25 mouse cellular contexts compared by ENCODE assay signal in genomic region chr2:43790049-43790693, GRCm38 (mm10). TPM values are rescaled to one million over a fixed set of nuclear protein-coding genes. Genes with fewer than 3 reads are reported as not detected.
DNase-seq lines count a peak whose midpoint lies in the region; ATAC-seq and TF ChIP-seq lines count a peak whose summit lies in the region.
"Had no signal": no experiment of that assay in that cellular context is flagged by ENCODE, and none has a peak within 500 bp of the region (broad histone marks: within the 10 kb centered on the region; RNA-seq: fewer than 3 reads in every experiment).

No protein-coding gene starts in this region.

- no peaks in the 10 kb centered on the region for H3K27me3 ChIP-seq in lung, embryonic 14.5 days (ENCODE audit: insufficient read depth, low read length)
- H3K27me3 ChIP-seq: embryonic facial prominence, embryonic 12.5 days; liver, embryonic 12.5 days had no signal

- DNase-seq in lung, adult 18-20 months = peak; percentile 5 to 26
- no peak for DNase-seq in lung, adult 2 months
- peak; percentile 88 for DNase-seq in lung, embryonic 14.5 days
- DNase-seq in lung, postnatal 14 days = peak; percentile 37
- DNase-seq in right cerebral cortex, postnatal 4 days = no peak
- no peak for DNase-seq in urinary bladder, postnatal 4 days (ENCODE audit: low spot score in 2 of 2)
- DNase-seq: adrenal gland, adult 8-10 months; cerebellum, adult 18-20 months; cerebellum, postnatal 14 days; gastrocnemius, postnatal 36 days; layer of hippocampus, adult 9-11 months; right cerebral cortex, postnatal 14 days; thymus, postnatal 14 days had no signal

- no peaks in the 10 kb centered on the region for H3K36me3 ChIP-seq in lung, embryonic 14.5 days (ENCODE audit: insufficient read depth)
- H3K36me3 ChIP-seq: embryonic facial prominence, embryonic 12.5 days; forebrain, embryonic 12.5 days; hindbrain, embryonic 10.5 days; limb, embryonic 13.5 days; liver, embryonic 12.5 days; midbrain, embryonic 10.5 days had no signal

- peaks cover 3% of the 10 kb centered on the region; the same call in 1 of the 2 replicates for H3K4me1 ChIP-seq in lung, adult 2 months (ENCODE audit: control insufficient read depth, insufficient read depth, low read length)
- peaks cover 8% of the 10 kb centered on the region; the same call in 1 of the 2 replicates for H3K4me1 ChIP-seq in lung, embryonic 14.5 days (ENCODE audit: insufficient read depth)

- 39% methylated on average over 6 of the region's 6 CpGs for WGBS in lung, adult 2 months
- WGBS in lung, embryonic 14.5 days = 32% methylated on average over 6 of the region's 6 CpGs

- TF ChIP-seq POLR2A in lung, adult 2 months (IDR thresholded peaks at IDR 0.05; ENCODE audit: borderline replicate concordance, extremely low read depth, low read depth, low read length) = no peak

- H3K9ac ChIP-seq in lung, embryonic 14.5 days = no peak overlapping the region
- H3K9ac ChIP-seq: embryonic facial prominence, embryonic 12.5 days; forebrain, embryonic 12.5 days; limb, embryonic 13.5 days; liver, embryonic 12.5 days had no signal

- H3K4me2 ChIP-seq in lung, embryonic 14.5 days = no peak overlapping the region
- H3K4me2 ChIP-seq: embryonic facial prominence, embryonic 12.5 days; forebrain, embryonic 12.5 days; heart, embryonic 11.5 days; limb, embryonic 13.5 days; liver, embryonic 12.5 days had no signal

- no peaks in the 10 kb centered on the region for H3K9me3 ChIP-seq in lung, embryonic 14.5 days (ENCODE audit: low read depth, low read length)
- H3K9me3 ChIP-seq: embryonic facial prominence, embryonic 12.5 days; forebrain, embryonic 12.5 days; hindbrain, embryonic 10.5 days; limb, embryonic 13.5 days; liver, embryonic 12.5 days; midbrain, embryonic 10.5 days had no signal

- peak; percentile 85 for ATAC-seq in lung, embryonic 14.5 days (ENCODE audit: insufficient read depth)
- no peak for ATAC-seq in megakaryocyte progenitor cell, adult 5-6 weeks (replicated peaks; ENCODE audit: poor library complexity)
- ATAC-seq: activated CD4-positive, CD25-positive, alpha-beta regulatory T cell, adult 4 months; intestine, postnatal 0 days; liver, embryonic 12.5 days; midbrain, embryonic 16.5 days had no signal

- H3K27ac ChIP-seq in lung, embryonic 14.5 days (ENCODE audit: low read depth) = no peak overlapping the region
- H3K27ac ChIP-seq: embryonic facial prominence, embryonic 12.5 days; forebrain, embryonic 12.5 days; hindbrain, embryonic 10.5 days; limb, embryonic 13.5 days; liver, embryonic 12.5 days; macrophage; midbrain, embryonic 10.5 days had no signal

- no peak overlapping the region for H3K4me3 ChIP-seq in lung, adult 2 months (replicated peaks; ENCODE audit: extremely low read depth, low read depth, low read length)
- H3K4me3 ChIP-seq in lung, embryonic 14.5 days (ENCODE audit: low read depth, low read length) = no peak overlapping the region
- H3K4me3 ChIP-seq: embryonic facial prominence, embryonic 12.5 days; forebrain, embryonic 12.5 days; hindbrain, embryonic 10.5 days; limb, embryonic 13.5 days; liver, embryonic 12.5 days; midbrain, embryonic 10.5 days had no signal

- TF ChIP-seq CTCF in lung, adult 2 months (IDR thresholded peaks at IDR 0.05; ENCODE audit: insufficient read depth, low read length) = no peak
- no peak for TF ChIP-seq CTCF in lung, embryonic 14.5 days (IDR thresholded peaks at IDR 0.05; ENCODE audit: low read depth)

RNA-seq across cellular contexts. Expression of gene Arhgap15, which starts 41.5 kb away (rescaled TPM):
- 1.00 and 1.8 TPM in 2 replicates for polyA plus RNA-seq in lung, adult 2 months (2012; rRNA removed)
- polyA plus RNA-seq in lung, embryonic 14.5 days (2014; fragmentation: Nextera tagmentation; extraction: Ambion mirVana) = 0.86 and 1.4 TPM in 2 replicates
- total RNA-seq in megakaryocyte progenitor cell, adult 5-6 weeks (2015) = 120 and 124 TPM in 2 replicates
- total RNA-seq in megakaryocyte progenitor cell, adult 5-6 weeks (2017) = 111 and 122 TPM in 2 replicates

Comparison
In these comparisons a context has a peak if more than half of its experiments do, and no peak if none do; other contexts are left out.
1. DNase-seq: peak in lung, adult 18-20 months (2 of 2), lung, embryonic 14.5 days (single experiment) and lung, postnatal 14 days (single experiment); none in lung, adult 2 months (single experiment), right cerebral cortex, postnatal 4 days (single experiment) and urinary bladder, postnatal 4 days (0 of 2).